Mouse (Mus musculus) midbrain, embryonic 10.5 days (tissue): ENCODE results near the gene Gpc1. TPM values are rescaled to one million over a fixed set of nuclear protein-coding genes. Genes with fewer than 3 reads are reported as not detected.
A peak's percentile ranks its signal among the peaks of the same experiment; 100 is the strongest.

Experiments
- DNase-seq: peaks from one replicate; pipeline ENCODE4 v3.0.0-alpha.2; 2017; ENCODE audit warnings: low spot score
- H3K27ac ChIP-seq: fragments of 300-500 bp; sonication (generic); replicated peaks from 2 replicates; pipeline ENCODE4 v1.5.1; 2016; ENCODE audit warnings: mild to moderate bottlenecking
- H3K27me3 ChIP-seq: fragments of 300-500 bp; sonication (generic); 2 replicates; pipeline ENCODE4 v1.6.1; 2016; ENCODE audit warnings: low read depth, mild to moderate bottlenecking; ENCODE audit not compliant: poor library complexity, severe bottlenecking
- H3K36me3 ChIP-seq: fragments of 300-500 bp; sonication (generic); 2 replicates; pipeline ENCODE4 v1.6.1; 2016; ENCODE audit warnings: mild to moderate bottlenecking, moderate library complexity
- H3K4me1 ChIP-seq: fragments of 300-500 bp; sonication (generic); 2 replicates; pipeline ENCODE4 v1.6.1; 2016
- H3K4me3 ChIP-seq: fragments of 300-500 bp; sonication (generic); 2 replicates; pipeline ENCODE4 v1.5.1; 2016; ENCODE audit warnings: mild to moderate bottlenecking, moderate library complexity
- H3K9me3 ChIP-seq: fragments of 300-500 bp; sonication (generic); replicated peaks from 2 replicates; pipeline ENCODE4 v1.6.1; 2016; ENCODE audit warnings: mild to moderate bottlenecking
- WGBS: fragments of 180-500 bp; shearing (Covaris S2); methylation state at CpG from one replicate; pipeline ENCODE4 v1.1.7; 2016; 5-methylcytosine and 5-hydroxymethylcytosine counted together
- microRNA counts: library from miRNA; unstranded; fragments of <30 nt; microRNA quantifications from one replicate; lab custom pipeline; 2017
- microRNA-seq: library from miRNA; unstranded; fragments of <30 nt; microRNA quantifications from one replicate; pipeline ENCODE4, GENCODE M21; 2017
- polyA plus RNA-seq: library from polyadenylated mRNA; unstranded; fragments of >200 nt; fragmentation: Nextera tagmentation; extraction: Ambion mirVana; gene quantifications from 2 replicates; pipeline ENCODE4 v1.2.1, GENCODE M21; 2016

Gpc1 gene
- polyA plus RNA-seq, 1 experiment from 2014 or later = 65.5 TPM

- no peaks in the 10 kb centered on the region for H3K36me3 ChIP-seq
- H3K4me3 ChIP-seq = no peak overlapping the region
- H3K27ac ChIP-seq = no peak overlapping the region
- DNase-seq = no peak
- H3K4me1 ChIP-seq = peaks cover 35% of the 10 kb centered on the region
- peaks cover 59% of the 10 kb centered on the region for H3K27me3 ChIP-seq
- WGBS = 78% methylated on average over 4 of the region's 4 CpGs
- H3K9me3 ChIP-seq = no peaks in the 10 kb centered on the region
These were observed 72.2 kb downstream of the Gpc1 start for GRCm38 (mm10) chr1:92903627-92904026.

GRCm38 (mm10) chr1:92905703-92906310, 74.4 kb downstream of the Gpc1 start:
- Histone ChIP-seq H3K36me3 (no peaks in the 10 kb centered on the region), H3K9me3 (no peaks in the 10 kb centered on the region), H3K27me3 (peaks cover 54% of the 10 kb centered on the region), H3K4me3 (no peak overlapping the region), H3K4me1 (peaks cover 48% of the 10 kb centered on the region), H3K27ac (no peak overlapping the region)
- 91% methylated on average over 2 of the region's 2 CpGs for WGBS
- DNase-seq = no peak

GRCm38 (mm10) chr1:92906779-92907631, 75.6 kb downstream of the Gpc1 start, which contains the start of gene Dusp28:
Gene Dusp28 (plus strand): TSS chr1:92906981.
- peak within 1 kb of the TSS; percentile 86 for H3K27ac ChIP-seq
- H3K4me3 ChIP-seq = peak within 1 kb of the TSS; percentile 68
- H3K9me3 ChIP-seq = no peaks in the 10 kb centered on the region
- peaks cover 58% of the 10 kb centered on the region for H3K4me1 ChIP-seq
- peak; percentile 92 for DNase-seq
- peaks cover 42% of the 10 kb centered on the region for H3K27me3 ChIP-seq
- under 1% methylated on average over 79 of the region's 81 CpGs for WGBS
- no peaks in the 10 kb centered on the region for H3K36me3 ChIP-seq

DNA sequence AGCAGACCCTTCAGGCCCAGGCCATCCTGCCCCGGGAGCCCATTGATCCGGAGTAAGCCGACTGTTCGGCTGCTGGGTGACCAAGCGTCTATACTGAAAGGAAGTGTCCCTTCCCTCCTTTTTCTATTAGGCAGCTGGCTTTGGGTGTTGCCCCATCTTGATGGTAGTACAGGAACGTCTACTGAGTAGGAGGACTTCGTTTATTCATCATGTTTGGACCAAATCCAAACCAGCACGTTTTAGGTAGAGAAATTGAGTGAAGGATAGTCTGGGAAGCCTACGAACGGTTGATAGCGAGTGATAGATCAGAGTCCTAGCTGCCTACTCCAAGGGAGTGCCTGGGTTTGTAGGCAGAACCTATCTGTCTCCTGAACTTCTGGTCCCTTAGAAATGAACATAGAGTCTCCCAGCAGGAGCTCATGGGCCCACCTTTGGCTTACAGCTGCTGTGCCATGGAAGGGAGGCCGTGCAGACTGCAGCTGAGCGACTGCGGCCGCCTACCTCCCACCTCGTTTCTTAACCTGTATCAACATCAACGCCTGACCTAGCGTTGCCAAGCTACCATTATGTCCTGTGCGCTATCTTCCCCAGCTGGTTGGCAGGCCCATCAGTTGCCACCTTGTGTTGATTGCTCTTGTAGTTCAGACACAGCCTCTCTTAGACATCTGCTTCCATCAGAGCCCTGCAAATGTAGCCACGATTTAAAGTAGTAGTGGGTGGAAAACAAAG, 76.4 kb downstream of the Gpc1 start:
- H3K4me1 ChIP-seq = peaks cover 59% of the 10 kb centered on the region
- WGBS = 48% methylated on average over 20 of the region's 20 CpGs
- H3K36me3 ChIP-seq = no peaks in the 10 kb centered on the region

GRCm38 (mm10) chr1:92908664-92909063, 77.2 kb downstream of the Gpc1 start:
- H3K27me3 ChIP-seq = peaks cover 27% of the 10 kb centered on the region
- no peak overlapping the region for H3K4me3 ChIP-seq
- no peaks in the 10 kb centered on the region for H3K9me3 ChIP-seq
- peaks cover 55% of the 10 kb centered on the region for H3K4me1 ChIP-seq
- H3K36me3 ChIP-seq = peaks cover 2% of the 10 kb centered on the region; the same call in 1 of the 2 replicates
- WGBS = 94% methylated on average over 3 of the region's 3 CpGs
- DNase-seq = no peak
- no peak overlapping the region for H3K27ac ChIP-seq

More for the DNA sequence above, 76.4 kb downstream of the Gpc1 start:
- Histone ChIP-seq H3K27ac (peak overlapping the region; percentile 86), H3K4me3 (peak overlapping the region; percentile 68), H3K27me3 (peaks cover 36% of the 10 kb centered on the region), H3K9me3 (no peaks in the 10 kb centered on the region)
- no peak for DNase-seq

- no peak overlapping the region for H3K4me3 ChIP-seq
- peaks cover 24% of the 10 kb centered on the region for H3K27me3 ChIP-seq
- no peaks in the 10 kb centered on the region for H3K9me3 ChIP-seq
- 75% methylated on average over 4 of the region's 4 CpGs for WGBS
- H3K4me1 ChIP-seq = peaks cover 55% of the 10 kb centered on the region
- DNase-seq = peak; percentile 43
- peaks cover 6% of the 10 kb centered on the region for H3K36me3 ChIP-seq
- no peak overlapping the region for H3K27ac ChIP-seq
These were observed 77.6 kb downstream of the Gpc1 start for GRCm38 (mm10) chr1:92909068-92909467.

MicroRNA genes within 50 kb of the gene (microRNA counts, 519-probe panel; counts per million panel counts)
- 7,280 counts per million, percentile 73 among the panel's probes with 10 or more counts for microRNA mmu-miR-149 (lab: Ali Mortazavi, UCI)

Small RNA genes within 50 kb of the gene (microRNA-seq; reads per million reads assigned to microRNA genes)
- 8,627 reads per million, percentile 93 among the genes with 10 or more reads in this experiment for gene Mir149

Other genes starting within 250 kb of the Gpc1 start
- not detected in 2 replicates for gene Olfr1412, start 245.9 kb upstream of the Gpc1 start, polyA plus RNA-seq
- not detected in 2 replicates for gene Olfr1411, start 237.2 kb upstream of the Gpc1 start, polyA plus RNA-seq
- not detected in 2 replicates for gene Olfr1410, start 225.9 kb upstream of the Gpc1 start, polyA plus RNA-seq
- gene Olfr12, start 213.9 kb upstream of the Gpc1 start, polyA plus RNA-seq = not detected in 2 replicates
- 368 and 378 TPM in 2 replicates for gene Cops9, start 189.7 kb upstream of the Gpc1 start, polyA plus RNA-seq
- gene Otos, start 182.8 kb upstream of the Gpc1 start, polyA plus RNA-seq = 0.07 TPM in 1 of 2 replicates, not detected in the other
- gene Ankmy1, start 71.3 kb downstream of the Gpc1 start, polyA plus RNA-seq = 0.30 and 0.35 TPM in 2 replicates
- 14.0 and 14.7 TPM in 2 replicates for gene Dusp28, start 75.3 kb downstream of the Gpc1 start, polyA plus RNA-seq
- 20.1 and 22.9 TPM in 2 replicates for gene Rnpepl1, start 79.1 kb downstream of the Gpc1 start, polyA plus RNA-seq
- gene Capn10, start 102.7 kb downstream of the Gpc1 start, polyA plus RNA-seq = 43.1 and 50.8 TPM in 2 replicates
- 0.36 and 0.39 TPM in 2 replicates for gene Gpr35, start 119.2 kb downstream of the Gpc1 start, polyA plus RNA-seq
- gene Aqp12, start 174.7 kb downstream of the Gpc1 start, polyA plus RNA-seq = not detected in 2 replicates